ENCODE assay signal across 8 mouse cellular contexts in genomic region chr5:75156554-75157036, GRCm38 (mm10). TPM values are rescaled to one million over a fixed set of nuclear protein-coding genes. Genes with fewer than 3 reads are reported as not detected.
A peak's percentile ranks its signal among the peaks of the same experiment; 100 is the strongest.
DNase-seq lines count a peak whose midpoint lies in the region; ATAC-seq and TF ChIP-seq lines count a peak whose summit lies in the region.

No protein-coding gene starts in this region.

- TF ChIP-seq CTCF in gastrocnemius, adult 2 months (IDR thresholded peaks at IDR 0.05), result no peak

- H3K27ac ChIP-seq in gastrocnemius, adult 2 months, result peak overlapping the region; percentile 68
- H3K27ac ChIP-seq in embryonic facial prominence, embryonic 14.5 days (replicated peaks; ENCODE audit: low read depth, low read length), result peak overlapping the region; percentile 99
- peak overlapping the region; percentile 84 for H3K27ac ChIP-seq in stomach, embryonic 16.5 days (ENCODE audit: low read length)

- 4% methylated on average over 16 of the region's 21 CpGs for WGBS in embryonic facial prominence, embryonic 14.5 days
- under 1% methylated on average over 21 of the region's 21 CpGs for WGBS in stomach, embryonic 16.5 days

- peak overlapping the region; percentile 98 for H3K9ac ChIP-seq in embryonic facial prominence, embryonic 14.5 days (ENCODE audit: low read depth, low read length)
- H3K9ac ChIP-seq in stomach, embryonic 16.5 days (ENCODE audit: low read length), result peak overlapping the region; percentile 69

- H3K4me2 ChIP-seq in embryonic facial prominence, embryonic 14.5 days (ENCODE audit: low read depth, low read length), result peak overlapping the region; percentile 63
- H3K4me2 ChIP-seq in stomach, embryonic 16.5 days (ENCODE audit: low read depth, low read length), result peak overlapping the region; percentile 87

- H3K4me1 ChIP-seq in embryonic facial prominence, embryonic 14.5 days (ENCODE audit: control insufficient read depth, insufficient read depth, low read length), result 0 out of 2 replicates have a peak, but pooled peaks cover 4% of the 10 kb centered on the region
- H3K4me1 ChIP-seq in stomach, embryonic 16.5 days (ENCODE audit: control insufficient read depth, insufficient read depth, low read length), result peaks cover 3% of the 10 kb centered on the region; the same call in 1 of the 2 replicates

- no peak for DNase-seq in gastrocnemius, adult 2 months
- no peak for DNase-seq in gastrocnemius, postnatal 25 days
- DNase-seq in ES-CJ7 (ENCODE audit: low read depth, low spot score), result peak; percentile 33
- peak; percentile 51 for DNase-seq in embryonic facial prominence, embryonic 14.5 days (ENCODE audit: low spot score)
- peak; percentile 48 for DNase-seq in lung, postnatal 10 days
- no peak for DNase-seq in spleen, adult 18-20 months

- H3K27me3 ChIP-seq in embryonic facial prominence, embryonic 14.5 days (replicated peaks; ENCODE audit: control insufficient read depth, insufficient read depth, low read length), result peaks cover 15% of the 10 kb centered on the region
- H3K27me3 ChIP-seq in stomach, embryonic 16.5 days (ENCODE audit: control insufficient read depth, insufficient read depth, low read length), result peaks cover 7% of the 10 kb centered on the region; the same call in 1 of the 2 replicates

- H3K9me3 ChIP-seq in embryonic facial prominence, embryonic 14.5 days (ENCODE audit: control insufficient read depth, low read length), result no peaks in the 10 kb centered on the region
- no peaks in the 10 kb centered on the region for H3K9me3 ChIP-seq in stomach, embryonic 16.5 days (replicated peaks; ENCODE audit: control insufficient read depth, low read length)

- H3K36me3 ChIP-seq in embryonic facial prominence, embryonic 14.5 days (ENCODE audit: control insufficient read depth, insufficient read depth, low read length), result peaks cover 24% of the 10 kb centered on the region
- H3K36me3 ChIP-seq in stomach, embryonic 16.5 days (ENCODE audit: control insufficient read depth, insufficient read depth, low read length), result no peaks in the 10 kb centered on the region

- intact Hi-C loops in gastrocnemius, adult 2 months (cut with DNase I), result loop anchor here (2.0 to 5.0 kb wide), 6 partner anchors 194 to 1304 kb away; no protein-coding TSS in a partner anchor

- peak overlapping the region; percentile 77 for H3K4me3 ChIP-seq in gastrocnemius, adult 2 months
- H3K4me3 ChIP-seq in embryonic facial prominence, embryonic 14.5 days (ENCODE audit: low read depth, low read length), result peak overlapping the region; percentile 62
- H3K4me3 ChIP-seq in stomach, embryonic 16.5 days (replicated peaks; ENCODE audit: low read length), result peak overlapping the region; percentile 62

- 0 out of 2 replicates have a peak, but pooled peaks have one; percentile 4 for ATAC-seq in embryonic facial prominence, embryonic 14.5 days (ENCODE audit: low read depth)
- ATAC-seq in inflammation-experienced regulatory T-cells, adult 6 months, result peak; percentile 35
- ATAC-seq in stomach, embryonic 16.5 days (ENCODE audit: insufficient read depth, low FRiP score), result no peak

RNA-seq across cellular contexts. Expression of gene Pdgfra, which starts 4.5 kb away (rescaled TPM):
- total RNA-seq in gastrocnemius, adult 2 months (2021), result 10 to 100 TPM; 16.6 to 21.7 TPM
- 10 to 100 TPM; 16.1 to 18.0 TPM for total RNA-seq in gastrocnemius, postnatal 25 days (2021)
- polyA plus RNA-seq in embryonic facial prominence, embryonic 14.5 days (2014; fragmentation: Nextera tagmentation; extraction: Ambion mirVana), result 81.3 and 100 TPM in 2 replicates
- not detected for polyA plus RNA-seq in inflammation-experienced regulatory T-cells, adult 6 months (2017; shearing (Covaris generic))
- polyA plus RNA-seq in stomach, embryonic 16.5 days (2015; fragmentation: Nextera tagmentation; extraction: Ambion mirVana), result 38.7 and 39.5 TPM in 2 replicates

Comparison
In these comparisons a context has a peak if more than half of its experiments do, and no peak if none do; other contexts are left out.
1. DNase-seq: peak in ES-CJ7 (single experiment), embryonic facial prominence, embryonic 14.5 days (single experiment) and lung, postnatal 10 days (single experiment); none in gastrocnemius, adult 2 months (single experiment), gastrocnemius, postnatal 25 days (single experiment) and spleen, adult 18-20 months (0 of 2).
2. RNA of gene Pdgfra, which starts 4.5 kb away (polyA plus RNA-seq): 81.3 to 100 TPM in embryonic facial prominence, embryonic 14.5 days and 38.7 to 39.5 TPM in stomach, embryonic 16.5 days; not detected in inflammation-experienced regulatory T-cells, adult 6 months; every median in the first group is over 10 times any median in the second.
3. Peak in every context shown above with its lines, with median percentiles within 50 percentile points of each other: H3K27ac ChIP-seq and H3K4me3 ChIP-seq.